Mouse (Mus musculus): ENCODE results near the gene Slc6a6. TPM values are rescaled to one million over a fixed set of nuclear protein-coding genes. Genes with fewer than 3 reads are reported as not detected.

The Slc6a6 gene
- polyA plus RNA-seq, 1 experiment = 98.2 TPM

DNA sequence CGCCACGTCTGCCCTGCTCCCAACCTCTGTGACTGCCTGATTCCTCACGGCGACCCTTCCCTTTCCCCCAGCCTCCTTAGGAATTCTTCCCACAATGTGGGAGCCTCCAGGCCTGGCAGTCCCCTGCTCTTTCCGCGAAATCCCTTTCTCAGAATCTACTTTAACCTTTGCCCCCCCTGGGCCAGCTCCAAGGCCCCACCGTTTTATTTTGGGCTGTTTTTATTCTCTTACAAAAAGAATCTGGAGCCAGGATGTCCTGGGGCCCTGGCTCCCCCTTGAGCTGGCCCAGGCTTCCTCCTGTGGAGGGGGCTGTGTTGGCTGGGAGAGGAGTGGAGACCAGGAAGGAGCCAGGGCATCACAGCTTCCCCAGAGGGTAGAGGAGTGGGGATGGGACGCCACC lies 69.0 kb downstream of the Slc6a6 start:
- Histone ChIP-seq H3K27me3 (ENCODE audit: control insufficient read depth, insufficient read depth, insufficient read length) (no peaks in the 10 kb centered on the region), H3ac (ENCODE audit: control insufficient read depth, insufficient read length) (no peak overlapping the region), H3K4me2 (ENCODE audit: low read depth) (no peak overlapping the region), H3K79me2 (ENCODE audit: control insufficient read depth, insufficient read depth) (no peaks in the 10 kb centered on the region), H3K36me3 (ENCODE audit: control insufficient read depth, insufficient read depth) (peaks cover 40% of the 10 kb centered on the region), H3K4me3 (no peak overlapping the region)
- no peak for TF ChIP-seq MYOG (IDR thresholded peaks at IDR 0.05; ENCODE audit: control insufficient read depth in 1 of 3, insufficient read depth in 1 of 3, insufficient read length in 2 of 3, low read depth in 2 of 3)

DNA sequence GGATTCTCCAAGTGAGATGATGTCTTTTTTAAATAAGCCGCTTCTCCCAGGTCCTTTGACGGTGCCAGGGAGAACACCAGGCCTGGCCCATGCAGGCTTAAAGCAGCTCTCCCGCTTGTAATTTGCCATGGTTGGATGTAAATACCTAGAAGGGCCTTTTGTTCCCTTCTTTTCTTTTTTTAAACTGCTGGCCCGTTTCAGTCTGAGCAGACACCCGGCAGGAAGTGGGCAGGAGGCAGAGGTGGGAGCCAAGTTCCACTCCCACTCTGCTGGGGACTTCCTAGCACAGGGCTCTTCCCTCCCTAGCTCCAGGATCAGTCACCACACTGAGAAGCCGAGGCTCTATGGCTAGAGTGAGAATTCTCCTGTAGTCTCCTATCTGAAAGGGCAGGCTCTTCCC lies 70.2 kb downstream of the Slc6a6 start:
- Histone ChIP-seq H3ac (ENCODE audit: control insufficient read depth, insufficient read length) (no peak overlapping the region), H3K27me3 (ENCODE audit: control insufficient read depth, insufficient read depth, insufficient read length) (no peaks in the 10 kb centered on the region), H3K79me2 (ENCODE audit: control insufficient read depth, insufficient read depth) (no peaks in the 10 kb centered on the region), H3K4me2 (ENCODE audit: low read depth) (no peak overlapping the region), H3K36me3 (ENCODE audit: control insufficient read depth, insufficient read depth) (peaks cover 29% of the 10 kb centered on the region), H3K4me3 (no peak overlapping the region)
- no peak for TF ChIP-seq USF1 (IDR thresholded peaks at IDR 0.05; ENCODE audit: low read depth)
- TF ChIP-seq CEBPB (IDR thresholded peaks at IDR 0.05; ENCODE audit: insufficient read depth, poor library complexity, severe bottlenecking) = no peak
- TF ChIP-seq TCF12 (IDR thresholded peaks at IDR 0.05; ENCODE audit: insufficient read depth, poor library complexity, severe bottlenecking) = no peak
- no peak for TF ChIP-seq POLR2AphosphoS2 (IDR thresholded peaks at IDR 0.05; ENCODE audit: insufficient read length, low read depth)
- no peak for TF ChIP-seq MYOD1 (IDR thresholded peaks at IDR 0.05; ENCODE audit: control insufficient read depth in 1 of 3, insufficient read length in 2 of 3, low read depth in 2 of 3)
- TF ChIP-seq TCF3 (IDR thresholded peaks at IDR 0.05; ENCODE audit: insufficient read length, low read depth) = no peak

DNA sequence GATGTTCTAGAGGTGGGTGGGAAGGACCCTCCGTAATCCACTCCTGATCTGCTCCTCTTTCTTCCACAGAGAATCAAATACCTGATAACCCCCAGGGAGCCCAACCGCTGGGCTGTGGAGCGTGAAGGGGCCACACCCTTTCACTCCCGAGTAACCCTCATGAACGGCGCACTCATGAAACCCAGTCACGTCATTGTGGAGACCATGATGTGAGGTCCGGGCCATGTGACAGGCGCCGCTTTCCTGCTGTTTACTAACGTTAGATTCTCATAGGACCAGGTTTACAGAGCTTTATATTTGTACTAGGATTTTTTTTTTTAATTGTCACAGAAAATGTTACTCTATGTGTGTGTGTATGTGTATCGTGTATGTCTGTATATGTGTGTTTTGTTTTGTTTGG lies 71.0 kb downstream of the Slc6a6 start:
- TF ChIP-seq MYOG (IDR thresholded peaks at IDR 0.05; ENCODE audit: control insufficient read depth in 1 of 3, insufficient read depth in 1 of 3, insufficient read length in 2 of 3, low read depth in 2 of 3) = no peak
- TF ChIP-seq E2F4 (IDR thresholded peaks at IDR 0.05; ENCODE audit: insufficient read depth) = no peak
- no peak for TF ChIP-seq POLR2A (IDR thresholded peaks at IDR 0.05; ENCODE audit: insufficient read length, low read depth)
- no peak for TF ChIP-seq TCF3 (IDR thresholded peaks at IDR 0.05; ENCODE audit: insufficient read length, low read depth)
- TF ChIP-seq USF1 (IDR thresholded peaks at IDR 0.05; ENCODE audit: low read depth) = no peak
- no peak for TF ChIP-seq REST (IDR thresholded peaks at IDR 0.05; ENCODE audit: insufficient read depth, insufficient read length)
- no peak for TF ChIP-seq POLR2AphosphoS2 (IDR thresholded peaks at IDR 0.05; ENCODE audit: insufficient read length, low read depth)
- TF ChIP-seq TCF12 (IDR thresholded peaks at IDR 0.05; ENCODE audit: insufficient read depth, poor library complexity, severe bottlenecking) = no peak
- no peak for TF ChIP-seq MYOD1 (IDR thresholded peaks at IDR 0.05; ENCODE audit: control insufficient read depth in 1 of 3, insufficient read length in 2 of 3, low read depth in 2 of 3)
- TF ChIP-seq CEBPB (IDR thresholded peaks at IDR 0.05; ENCODE audit: insufficient read depth, poor library complexity, severe bottlenecking) = no peak
- TF ChIP-seq MAX (IDR thresholded peaks at IDR 0.05; ENCODE audit: low read depth) = no peak
- TF ChIP-seq SRF (IDR thresholded peaks at IDR 0.05; ENCODE audit: control insufficient read depth, insufficient read length, low read depth) = no peak
- peaks cover 22% of the 10 kb centered on the region for H3K36me3 ChIP-seq (ENCODE audit: control insufficient read depth, insufficient read depth)

DNA sequence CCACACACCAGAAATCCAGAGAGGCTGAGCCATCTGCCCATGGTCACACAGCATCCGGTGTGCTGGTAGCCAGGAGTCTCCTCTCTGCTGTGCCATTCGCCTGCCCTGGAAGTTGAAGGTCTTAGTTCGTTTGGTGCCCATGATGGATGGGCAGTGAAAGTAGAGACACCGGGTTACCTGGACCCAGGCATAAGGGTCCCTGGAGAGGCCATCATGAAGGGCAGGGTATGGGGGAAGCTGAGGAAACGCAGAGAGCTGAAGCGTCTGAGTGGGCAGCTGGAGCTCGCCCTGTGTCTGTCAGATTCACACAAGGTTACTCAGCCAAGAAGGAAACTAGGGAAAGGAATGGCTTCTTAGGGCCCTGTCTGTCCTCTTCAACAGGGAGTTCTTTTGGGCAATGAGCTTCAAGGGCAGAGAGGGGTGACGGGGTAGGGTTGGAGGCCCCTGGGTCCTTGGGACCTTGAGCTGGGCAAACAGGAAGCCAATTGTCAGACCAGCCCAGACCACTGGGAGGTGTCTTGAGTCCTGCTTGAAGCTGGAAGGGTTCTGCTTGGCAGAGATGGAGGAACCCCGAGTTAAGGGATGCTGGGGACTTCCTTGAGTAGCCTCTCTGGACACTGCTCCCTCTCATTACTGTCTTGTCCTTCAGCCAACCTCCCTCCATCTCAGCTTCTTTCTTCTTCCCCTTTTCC lies 78.3 kb downstream of the Slc6a6 start:
- H3K4me3 ChIP-seq = no peak overlapping the region
- no peak overlapping the region for H3K4me2 ChIP-seq (ENCODE audit: low read depth)
- TF ChIP-seq POLR2A (IDR thresholded peaks at IDR 0.05; ENCODE audit: insufficient read length, low read depth) = no peak
- TF ChIP-seq SRF (IDR thresholded peaks at IDR 0.05; ENCODE audit: control insufficient read depth, insufficient read length, low read depth) = no peak
- peak; percentile 34 for TF ChIP-seq POLR2AphosphoS2 (IDR thresholded peaks at IDR 0.05; ENCODE audit: insufficient read length, low read depth)
- TF ChIP-seq MAX (IDR thresholded peaks at IDR 0.05; ENCODE audit: low read depth) = no peak
- no peaks in the 10 kb centered on the region for H3K27me3 ChIP-seq (ENCODE audit: control insufficient read depth, insufficient read depth, insufficient read length)
- H3K36me3 ChIP-seq (ENCODE audit: control insufficient read depth, insufficient read depth) = peaks cover 5% of the 10 kb centered on the region
- no peak overlapping the region for H3ac ChIP-seq (ENCODE audit: control insufficient read depth, insufficient read length)
- no peaks in the 10 kb centered on the region for H3K79me2 ChIP-seq (ENCODE audit: control insufficient read depth, insufficient read depth)

More for the DNA sequence above, 71.0 kb downstream of the Slc6a6 start:
- no peaks in the 10 kb centered on the region for H3K79me2 ChIP-seq (ENCODE audit: control insufficient read depth, insufficient read depth)
- no peaks in the 10 kb centered on the region for H3K27me3 ChIP-seq (ENCODE audit: control insufficient read depth, insufficient read depth, insufficient read length)
- no peak overlapping the region for H3K4me3 ChIP-seq
- H3K4me2 ChIP-seq (ENCODE audit: low read depth) = no peak overlapping the region
- no peak overlapping the region for H3ac ChIP-seq (ENCODE audit: control insufficient read depth, insufficient read length)

DNA sequence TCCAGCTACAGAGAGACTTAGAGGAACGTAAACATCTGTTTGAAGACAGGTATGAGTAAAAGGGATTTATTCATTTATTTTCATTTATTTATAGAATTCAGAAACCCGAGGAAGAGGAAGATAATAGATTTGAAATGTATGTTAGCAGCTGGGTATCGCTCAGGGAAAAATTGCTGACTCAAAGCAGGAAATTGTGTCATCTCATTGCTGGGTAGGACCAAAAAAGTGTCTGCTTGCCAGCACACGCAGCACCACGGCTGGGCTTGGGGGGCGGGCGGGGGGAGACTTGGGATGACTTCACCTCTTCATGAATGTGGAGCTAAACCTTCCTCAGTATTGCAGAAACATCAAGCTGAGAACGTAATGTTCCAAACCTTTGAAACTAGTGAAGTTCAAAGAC lies 83.7 kb downstream of the Slc6a6 start:
- Histone ChIP-seq H3K36me3 (ENCODE audit: control insufficient read depth, insufficient read depth) (no peaks in the 10 kb centered on the region), H3ac (ENCODE audit: control insufficient read depth, insufficient read length) (no peak overlapping the region), H3K4me2 (ENCODE audit: low read depth) (no peak overlapping the region), H3K4me3 (no peak overlapping the region), H3K27me3 (ENCODE audit: control insufficient read depth, insufficient read depth, insufficient read length) (peaks cover 7% of the 10 kb centered on the region), H3K79me2 (ENCODE audit: control insufficient read depth, insufficient read depth) (no peaks in the 10 kb centered on the region)
- no peak for TF ChIP-seq SRF (IDR thresholded peaks at IDR 0.05; ENCODE audit: control insufficient read depth, insufficient read length, low read depth)
- no peak for TF ChIP-seq MAX (IDR thresholded peaks at IDR 0.05; ENCODE audit: low read depth)
- TF ChIP-seq REST (IDR thresholded peaks at IDR 0.05; ENCODE audit: insufficient read depth, insufficient read length) = no peak
- no peak for TF ChIP-seq CEBPB (IDR thresholded peaks at IDR 0.05; ENCODE audit: insufficient read depth, poor library complexity, severe bottlenecking)

Data from myocyte (in vitro differentiated cells).